Mouse (Mus musculus) megakaryocyte, embryonic 14.5 days (primary cell): ENCODE results near the gene Rps13.

Experiments used
- FLI1 ChIP-seq: IDR thresholded peaks from 2 replicates; pipeline ENCODE4 v1.6.1; 2012; ENCODE audit warnings: low read length, inconsistent platforms, mixed read lengths
- GATA1 ChIP-seq: IDR thresholded peaks from 3 replicates; pipeline ENCODE4 v1.6.1; 2012; ENCODE audit warnings: mixed read lengths, low read length, inconsistent platforms, borderline replicate concordance

- no peak for TF ChIP-seq FLI1
- TF ChIP-seq GATA1: no peak
These were observed 45.0 kb downstream of the Rps13 start for GRCm38 (mm10) chr7:116288996-116289395.
